Mouse (Mus musculus) forebrain, postnatal 0 days (tissue): ENCODE measurements at regions not wholly inside any gene's neighbourhood (a gene's known extent, or its start where the extent isn't known, plus 50 kb on each side); places are given as distances from the start of the nearest gene placed in this dataset.

Experiments used
- ATAC-seq: fragments of 200-750 bp; cut with Nextera tagmentation; 2 replicates; pipeline ENCODE4 v1.8.0; 2017; ENCODE audit warnings: mild to moderate bottlenecking, moderate library complexity
- DNase-seq: peaks from one replicate; pipeline ENCODE4 v3.0.0-alpha.2; 2015
- H3K27ac ChIP-seq: fragments of 300-500 bp; sonication (generic); 2 replicates; pipeline ENCODE4 v1.5.1; 2014; ENCODE audit warnings: low read depth, mild to moderate bottlenecking, antibody characterized with exemption, low read length, moderate library complexity, mixed read lengths
- H3K27me3 ChIP-seq: fragments of 300-500 bp; sonication (generic); 2 replicates; pipeline ENCODE4 v1.6.1; 2014; ENCODE audit warnings: mild to moderate bottlenecking, low read length, mixed read lengths; ENCODE audit not compliant: insufficient read depth
- H3K36me3 ChIP-seq: fragments of 300-500 bp; sonication (generic); 2 replicates; pipeline ENCODE4 v1.6.1; 2014; ENCODE audit warnings: mild to moderate bottlenecking, moderate library complexity; ENCODE audit not compliant: insufficient read depth
- H3K4me1 ChIP-seq: fragments of 300-500 bp; sonication (generic); 2 replicates; pipeline ENCODE4 v1.6.1; 2014; ENCODE audit warnings: antibody characterized with exemption; ENCODE audit not compliant: insufficient read depth
- H3K4me2 ChIP-seq: fragments of 300-500 bp; sonication (generic); 2 replicates; pipeline ENCODE4 v1.6.1; 2014; ENCODE audit warnings: low read depth, mild to moderate bottlenecking, moderate library complexity
- H3K4me3 ChIP-seq: fragments of 300-500 bp; sonication (generic); 2 replicates; pipeline ENCODE4 v1.5.1; 2014; ENCODE audit warnings: low read depth, low read length, mixed read lengths
- H3K9ac ChIP-seq: fragments of 300-500 bp; sonication (generic); 2 replicates; pipeline ENCODE4 v1.6.1; 2014; ENCODE audit warnings: mild to moderate bottlenecking
- H3K9me3 ChIP-seq: fragments of 300-500 bp; sonication (generic); 2 replicates; pipeline ENCODE4 v1.6.1; 2016; ENCODE audit warnings: low read length
- CTCF ChIP-seq: sonication (generic); IDR thresholded peaks from 2 replicates; pipeline ENCODE4 v1.5.1; 2016; ENCODE audit warnings: antibody characterized with exemption, control low read depth, low read depth
- WGBS: fragments of 180-500 bp; shearing (Covaris S2); extraction: QIAGEN DNeasy Blood & Tissue Kit; methylation state at CpG from one replicate; pipeline ENCODE4 v1.1.7; 2014; 5-methylcytosine and 5-hydroxymethylcytosine counted together

- Histone ChIP-seq H3K27me3 (no peaks in the 10 kb centered on the region), H3K9me3 (no peaks in the 10 kb centered on the region), H3K36me3 (no peaks in the 10 kb centered on the region), H3K4me2 (no peak overlapping the region), H3K4me1 (no peaks in the 10 kb centered on the region), H3K9ac (no peak overlapping the region), H3K27ac (no peak overlapping the region), H3K4me3 (no peak overlapping the region)
- WGBS: 85% methylated on average over 2 of the region's 2 CpGs
- TF ChIP-seq CTCF: no peak
- ATAC-seq (no peak), DNase-seq (no peak)
These were observed 958.3 kb downstream of the Fam19a2 start for GRCm38 (mm10) chr10:124222068-124222467.

- H3K36me3 ChIP-seq: no peaks in the 10 kb centered on the region
- H3K4me1 ChIP-seq: no peaks in the 10 kb centered on the region
- TF ChIP-seq CTCF: no peak
- H3K9me3 ChIP-seq: no peaks in the 10 kb centered on the region
- no peak overlapping the region for H3K9ac ChIP-seq
- H3K4me3 ChIP-seq: no peak overlapping the region
- ATAC-seq (no peak), DNase-seq (no peak)
- 100% methylated on average over 1 of the region's 1 CpGs for WGBS
- H3K27me3 ChIP-seq: no peaks in the 10 kb centered on the region
- H3K4me2 ChIP-seq: no peak overlapping the region
- no peak overlapping the region for H3K27ac ChIP-seq
These were observed 963.3 kb downstream of the Fam19a2 start for GRCm38 (mm10) chr10:124227061-124227460.

- no peak for ATAC-seq
- Histone ChIP-seq H3K4me2 (no peak overlapping the region), H3K4me1 (no peaks in the 10 kb centered on the region), H3K27me3 (no peaks in the 10 kb centered on the region), H3K27ac (no peak overlapping the region), H3K9me3 (no peaks in the 10 kb centered on the region), H3K4me3 (no peak overlapping the region), H3K9ac (no peak overlapping the region), H3K36me3 (no peaks in the 10 kb centered on the region)
- TF ChIP-seq CTCF: no peak
- no peak for DNase-seq
- 27% methylated on average over 4 of the region's 4 CpGs for WGBS
These were observed 985.6 kb downstream of the Fam19a2 start for GRCm38 (mm10) chr10:124249358-124249757.

- no peak overlapping the region for H3K4me3 ChIP-seq
- no peak overlapping the region for H3K27ac ChIP-seq
- H3K36me3 ChIP-seq: no peaks in the 10 kb centered on the region
- no peak for ATAC-seq
- no peaks in the 10 kb centered on the region for H3K9me3 ChIP-seq
- H3K4me2 ChIP-seq: no peak overlapping the region
- no peak for DNase-seq
- no peaks in the 10 kb centered on the region for H3K4me1 ChIP-seq
- H3K9ac ChIP-seq: no peak overlapping the region
- TF ChIP-seq CTCF: no peak
- 47% methylated on average over 4 of the region's 4 CpGs for WGBS
- H3K27me3 ChIP-seq: no peaks in the 10 kb centered on the region
These were observed 986.2 kb downstream of the Fam19a2 start for GRCm38 (mm10) chr10:124250004-124250403.

GRCm38 (mm10) chr10:124288301-124288995 is 1024.7 kb downstream of the Fam19a2 start:
- DNase-seq (no peak), ATAC-seq (no peak)
- no peak overlapping the region for H3K27ac ChIP-seq
- H3K4me2 ChIP-seq: no peak overlapping the region
- H3K4me3 ChIP-seq: no peak overlapping the region
- H3K36me3 ChIP-seq: no peaks in the 10 kb centered on the region
- no peaks in the 10 kb centered on the region for H3K9me3 ChIP-seq
- no peak for TF ChIP-seq CTCF
- no peaks in the 10 kb centered on the region for H3K4me1 ChIP-seq
- no peaks in the 10 kb centered on the region for H3K27me3 ChIP-seq
- H3K9ac ChIP-seq: no peak overlapping the region
- WGBS: 78% methylated on average over 18 of the region's 18 CpGs

GRCm38 (mm10) chr10:124297198-124297677 is 1033.4 kb downstream of the Fam19a2 start:
- Histone ChIP-seq H3K4me3 (no peak overlapping the region), H3K9ac (no peak overlapping the region), H3K4me1 (no peaks in the 10 kb centered on the region), H3K27ac (no peak overlapping the region), H3K4me2 (no peak overlapping the region), H3K36me3 (no peaks in the 10 kb centered on the region), H3K27me3 (no peaks in the 10 kb centered on the region), H3K9me3 (no peaks in the 10 kb centered on the region)
- DNase-seq: no peak
- no peak for TF ChIP-seq CTCF
- WGBS: 52% methylated on average over 2 of the region's 2 CpGs
- no peak for ATAC-seq

- Histone ChIP-seq H3K9ac (no peak overlapping the region), H3K4me1 (no peaks in the 10 kb centered on the region), H3K9me3 (no peaks in the 10 kb centered on the region), H3K36me3 (no peaks in the 10 kb centered on the region), H3K27me3 (no peaks in the 10 kb centered on the region), H3K4me3 (no peak overlapping the region), H3K27ac (no peak overlapping the region), H3K4me2 (no peak overlapping the region)
- ATAC-seq: no peak
- DNase-seq: no peak
- no peak for TF ChIP-seq CTCF
- WGBS: 91% methylated on average over 1 of the region's 1 CpGs
These were observed 1040.9 kb downstream of the Fam19a2 start for GRCm38 (mm10) chr10:124304683-124305082.
